Mouse (Mus musculus) thymus, adult 2 months (tissue): ENCODE results near the gene Gm20518. TPM values are rescaled to one million over a fixed set of nuclear protein-coding genes. Genes with fewer than 3 reads are reported as not detected.

Source experiments
- DNase-seq: peaks from one replicate; pipeline ENCODE4 v3.0.0; 2021
- H3K27ac ChIP-seq: fragments of 200-500 bp; 2 replicates; pipeline ENCODE4 v1.5.1; 2012; ENCODE audit warnings: low read length, control low read depth; ENCODE audit not compliant: control insufficient read depth, insufficient read depth
- H3K27me3 ChIP-seq: fragments of 200-500 bp; 2 replicates; pipeline ENCODE4 v1.6.1; 2012; ENCODE audit warnings: mild to moderate bottlenecking, low read length, moderate library complexity, mixed read lengths; ENCODE audit not compliant: control insufficient read depth, insufficient read depth
- H3K36me3 ChIP-seq: fragments of 200-500 bp; 2 replicates; pipeline ENCODE4 v1.6.1; 2012; ENCODE audit warnings: mild to moderate bottlenecking, low read length, moderate library complexity; ENCODE audit not compliant: control insufficient read depth, insufficient read depth
- H3K4me1 ChIP-seq: fragments of 200-500 bp; replicated peaks from 2 replicates; pipeline ENCODE4 v1.6.1; 2012; ENCODE audit warnings: low read length; ENCODE audit not compliant: control insufficient read depth, insufficient read depth
- H3K4me3 ChIP-seq: fragments of 200-500 bp; 2 replicates; pipeline ENCODE4 v1.5.1; 2012; ENCODE audit warnings: mild to moderate bottlenecking, low read length, control low read depth, moderate library complexity; ENCODE audit not compliant: control insufficient read depth, insufficient read depth
- CTCF ChIP-seq: fragments of 200-500 bp; IDR thresholded peaks from 2 replicates; pipeline ENCODE4 v1.5.1; 2012; ENCODE audit warnings: mild to moderate bottlenecking, control low read depth, low read length, moderate library complexity, borderline replicate concordance; ENCODE audit not compliant: control insufficient read depth, poor library complexity, insufficient read depth; ENCODE audit errors: extremely low read depth
- POLR2A ChIP-seq: fragments of 200-500 bp; IDR thresholded peaks from 2 replicates; pipeline ENCODE4 v1.6.1; 2012; ENCODE audit warnings: mild to moderate bottlenecking, low read length, control low read depth, moderate library complexity; ENCODE audit not compliant: control insufficient read depth, poor library complexity, insufficient read depth; ENCODE audit errors: extremely low read depth
- WGBS: fragments of 180-500 bp; shearing (Covaris S2); methylation state at CpG from one replicate; pipeline ENCODE4 v1.1.7; 2018; 5-methylcytosine and 5-hydroxymethylcytosine counted together
- polyA plus RNA-seq: library from polyadenylated mRNA; depleted of rRNA; stranded (reverse); fragments of >200 nt; gene quantifications from 2 replicates; pipeline ENCODE4 v1.2.3, GENCODE M21; 2012

Gene Gm20518
- polyA plus RNA-seq, 1 experiment: 4.9 TPM

DNA sequence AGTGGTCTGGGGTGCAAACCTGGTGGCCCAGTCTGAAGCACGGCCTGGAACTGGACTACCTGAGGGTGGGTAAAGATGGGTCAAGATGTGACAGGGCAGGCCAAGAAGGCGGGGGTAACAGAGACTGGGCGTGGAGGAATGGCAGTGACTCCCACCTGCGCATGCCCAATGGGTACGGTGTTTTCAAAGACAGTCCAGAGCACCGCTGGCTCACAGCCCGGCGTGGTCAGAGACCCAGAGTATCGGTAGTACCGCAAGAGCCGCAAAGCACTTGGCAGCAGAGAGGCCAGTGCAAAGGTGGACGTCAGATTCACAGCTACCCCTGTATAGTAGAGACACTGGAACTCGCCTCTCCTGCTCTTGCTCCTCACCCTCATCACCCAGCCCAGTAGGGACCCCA lies 56.0 kb downstream of the Gm20518 start:
- no peak overlapping the region for H3K4me3 ChIP-seq
- no peaks in the 10 kb centered on the region for H3K36me3 ChIP-seq
- 0 out of 2 replicates have a peak, but pooled peaks cover 5% of the 10 kb centered on the region for H3K4me1 ChIP-seq
- no peak for DNase-seq
- WGBS: 50% methylated on average over 13 of the region's 13 CpGs
- H3K27me3 ChIP-seq: peaks cover 17% of the 10 kb centered on the region
- H3K27ac ChIP-seq: no peak overlapping the region
- TF ChIP-seq CTCF (no peak), POLR2A (no peak)

DNA sequence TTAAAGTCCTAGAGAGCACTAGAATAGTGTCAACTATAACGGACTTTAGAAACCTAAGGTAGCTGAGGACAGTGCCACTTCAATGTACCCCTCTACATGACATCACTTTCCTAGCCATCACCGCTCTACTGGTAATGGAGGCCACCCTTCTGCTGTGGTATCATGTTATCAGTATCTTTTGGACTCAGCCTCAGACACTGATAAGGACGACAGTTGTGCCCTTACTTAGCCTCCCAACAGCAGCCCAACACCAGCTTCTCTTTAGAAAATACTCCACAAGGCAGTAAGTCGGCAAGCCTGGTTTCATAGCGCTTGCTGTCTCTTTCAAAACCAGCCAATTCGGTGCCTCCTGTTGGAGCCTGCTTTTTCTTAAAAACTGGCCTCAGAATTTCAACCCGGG lies 56.9 kb downstream of the Gm20518 start:
- Histone ChIP-seq H3K4me1 (0 out of 2 replicates have a peak, but pooled peaks cover 5% of the 10 kb centered on the region), H3K27me3 (peaks cover 17% of the 10 kb centered on the region), H3K4me3 (no peak overlapping the region), H3K36me3 (no peaks in the 10 kb centered on the region), H3K27ac (no peak overlapping the region)
- WGBS: 58% methylated on average over 7 of the region's 7 CpGs
- no peak for DNase-seq
- TF ChIP-seq CTCF: no peak
- TF ChIP-seq POLR2A: no peak

DNA sequence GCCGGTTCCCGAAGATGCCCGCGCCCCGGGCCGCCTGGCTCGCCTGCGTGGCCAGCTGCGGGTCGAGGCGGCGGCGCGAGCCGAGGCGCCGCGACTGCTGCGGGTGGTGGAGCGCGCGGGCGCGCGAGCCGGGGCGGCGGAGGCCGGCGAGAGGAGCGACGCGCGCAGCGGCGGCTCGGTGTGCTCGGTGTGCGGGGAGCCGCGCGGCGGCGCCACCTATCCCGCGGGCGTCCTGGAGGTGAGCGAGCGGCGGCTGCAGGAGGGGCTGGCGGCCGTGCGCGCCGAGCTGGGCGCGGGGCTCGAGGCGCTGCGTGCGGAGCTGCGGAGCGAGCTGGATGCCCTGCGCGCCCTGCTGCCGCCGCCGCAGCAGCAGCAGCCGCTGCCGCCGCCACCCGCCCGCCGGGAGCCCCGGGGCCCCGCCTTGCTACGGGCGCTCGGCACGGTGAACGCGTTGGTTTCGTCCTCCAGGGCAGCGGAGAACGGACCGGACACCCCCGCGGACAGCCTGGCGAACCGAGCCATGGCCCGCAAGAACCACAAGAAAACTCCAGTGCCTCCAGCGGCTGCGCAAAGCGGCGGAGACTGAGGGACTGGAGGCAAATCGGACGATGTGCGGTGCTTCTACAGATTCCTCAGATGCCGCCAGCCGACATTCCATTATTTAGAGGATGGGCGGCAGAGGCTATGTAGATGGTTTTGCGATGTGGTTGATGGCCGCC lies 57.6 kb downstream of the Gm20518 start:
- no peaks in the 10 kb centered on the region for H3K36me3 ChIP-seq
- 0 out of 2 replicates have a peak, but pooled peaks cover 5% of the 10 kb centered on the region for H3K4me1 ChIP-seq
- TF ChIP-seq POLR2A (no peak), CTCF (no peak)
- peak overlapping the region; percentile 8; the same call in 1 of the 2 replicates for H3K4me3 ChIP-seq
- H3K27ac ChIP-seq: no peak overlapping the region
- no peak for DNase-seq
- WGBS: 2% methylated on average over 101 of the region's 103 CpGs
- peaks cover 17% of the 10 kb centered on the region for H3K27me3 ChIP-seq

DNA sequence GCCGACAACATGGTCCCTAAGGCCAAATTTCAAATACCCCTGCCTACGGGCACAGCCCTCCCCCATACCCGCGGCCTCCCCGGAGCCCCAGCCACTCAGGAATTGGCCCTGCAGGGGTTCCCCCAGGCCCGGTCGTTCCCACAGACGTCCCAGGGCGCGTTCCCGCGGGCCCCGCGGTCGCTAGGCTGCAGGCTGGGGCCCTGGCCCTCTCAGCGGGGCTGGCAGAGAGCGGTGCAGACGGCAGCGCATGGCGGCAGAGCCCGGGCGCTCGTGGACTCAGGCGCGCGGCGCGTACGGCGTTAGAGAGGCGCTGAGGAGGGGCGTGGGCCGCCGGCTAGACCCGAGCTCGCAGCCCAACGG lies 58.2 kb downstream of the Gm20518 start:
- Histone ChIP-seq H3K4me3 (no peak overlapping the region), H3K27ac (no peak overlapping the region), H3K27me3 (peaks cover 17% of the 10 kb centered on the region), H3K36me3 (no peaks in the 10 kb centered on the region), H3K4me1 (0 out of 2 replicates have a peak, but pooled peaks cover 5% of the 10 kb centered on the region)
- no peak for TF ChIP-seq POLR2A
- DNase-seq: no peak
- WGBS: 2% methylated on average over 37 of the region's 37 CpGs

DNA sequence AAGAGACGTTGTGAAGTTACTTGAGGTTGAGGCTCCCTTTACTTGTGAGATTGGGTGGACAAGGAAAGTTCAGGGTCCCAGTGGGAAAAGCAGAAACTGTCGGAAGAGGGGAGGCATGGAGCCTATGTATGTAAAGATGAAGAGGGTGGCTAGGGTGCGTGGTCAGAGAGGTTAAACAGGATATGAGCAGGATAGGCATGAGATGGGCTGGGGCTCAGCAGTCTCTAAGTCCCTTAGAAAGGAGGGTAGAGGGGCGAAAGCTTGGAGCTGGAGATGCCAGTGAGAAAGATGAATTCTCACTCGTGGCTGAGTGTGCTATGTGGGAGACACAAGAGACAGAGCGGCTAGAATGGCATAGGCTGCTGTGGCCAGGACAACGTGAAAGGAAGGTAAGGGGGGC lies 58.6 kb downstream of the Gm20518 start, which contains the start of gene B830017H08Rik:
Gene B830017H08Rik (plus strand): TSS at position 301 of the 400 bp plus-strand sequence.
- Histone ChIP-seq H3K27me3 (peaks cover 17% of the 10 kb centered on the region), H3K4me3 (peak within 1 kb of the TSS; percentile 8; the same call in 1 of the 2 replicates), H3K4me1 (0 out of 2 replicates have a peak, but pooled peaks cover 5% of the 10 kb centered on the region), H3K36me3 (no peaks in the 10 kb centered on the region), H3K27ac (no peak within 1 kb of the TSS)
- 43% methylated on average over 7 of the region's 7 CpGs for WGBS
- TF ChIP-seq CTCF: no peak
- TF ChIP-seq POLR2A: no peak
- DNase-seq: no peak

DNA sequence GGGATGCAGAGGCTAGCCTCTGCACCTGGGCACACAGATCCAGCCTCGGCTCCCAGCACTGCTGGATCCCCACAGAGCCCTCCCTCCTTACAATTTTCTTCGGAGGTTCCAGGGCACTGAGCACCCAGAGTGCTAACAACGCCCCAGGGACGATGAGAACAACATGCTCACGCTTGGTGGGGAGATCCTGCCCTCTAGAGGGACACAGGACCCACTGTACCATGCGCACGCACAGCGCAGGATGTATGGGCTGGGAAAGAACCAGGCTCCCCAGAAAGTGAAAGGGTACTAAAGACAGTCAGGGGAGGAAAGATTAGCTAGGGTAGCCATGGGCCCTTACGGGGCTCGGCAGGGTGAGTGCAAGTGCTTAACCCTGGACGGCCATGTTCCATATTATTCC lies 59.7 kb downstream of the Gm20518 start:
- Histone ChIP-seq H3K4me3 (no peak overlapping the region), H3K36me3 (no peaks in the 10 kb centered on the region), H3K27ac (no peak overlapping the region), H3K27me3 (peaks cover 17% of the 10 kb centered on the region), H3K4me1 (0 out of 2 replicates have a peak, but pooled peaks cover 5% of the 10 kb centered on the region)
- WGBS: 21% methylated on average over 11 of the region's 11 CpGs
- no peak for TF ChIP-seq POLR2A
- no peak for TF ChIP-seq CTCF
- no peak for DNase-seq
